Comparison of ENCODE assay signal across 9 mouse cellular contexts in the genomic region with DNA sequence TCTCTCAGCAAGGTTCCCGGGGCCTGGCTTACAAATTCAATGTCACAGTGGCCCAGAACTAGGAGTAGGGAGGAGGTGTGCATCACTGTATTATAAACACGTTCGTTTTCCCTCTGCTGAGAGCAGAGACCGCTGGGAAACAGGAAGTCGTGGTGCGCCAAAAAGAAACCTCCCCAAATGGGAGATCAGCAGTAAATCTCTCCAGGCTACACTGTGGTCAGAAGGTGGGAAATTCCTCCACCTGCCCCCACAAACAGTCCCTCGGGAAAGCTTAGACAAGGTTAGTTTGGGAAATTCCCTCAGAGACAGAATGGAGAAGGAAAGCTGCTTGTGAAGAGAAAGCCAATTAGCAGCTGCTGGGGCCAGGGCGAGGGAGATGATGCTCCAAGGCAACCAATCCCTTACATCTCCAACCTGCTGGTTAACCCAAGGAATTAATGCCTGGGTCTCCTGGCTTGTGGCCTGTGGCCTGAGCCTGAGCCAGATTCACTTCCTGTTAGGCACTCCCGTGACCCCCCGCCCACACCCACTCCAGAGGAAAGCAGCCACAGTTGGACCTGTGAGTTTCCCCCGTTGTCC. TPM values are rescaled to one million over a fixed set of nuclear protein-coding genes. Genes with fewer than 3 reads are reported as not detected.
A peak's percentile ranks its signal among the peaks of the same experiment; 100 is the strongest.
DNase-seq lines count a peak whose midpoint lies in the region; ATAC-seq and TF ChIP-seq lines count a peak whose summit lies in the region.
"Had no signal": no experiment of that assay in that cellular context is flagged by ENCODE, and none has a peak within 500 bp of the region (broad histone marks: within the 10 kb centered on the region; RNA-seq: fewer than 3 reads in every experiment).

No protein-coding gene starts in this region.

- H3K27ac ChIP-seq in lung, embryonic 16.5 days (ENCODE audit: low read length), result no peak overlapping the region
- H3K27ac ChIP-seq in cerebellum, adult 2 months (ENCODE audit: insufficient read depth, low read length), result no peak overlapping the region
- H3K27ac ChIP-seq: neural tube, embryonic 12.5 days had no signal

- no peak for TF ChIP-seq POLR2A in cerebellum, adult 2 months (IDR thresholded peaks at IDR 0.05; ENCODE audit: borderline replicate concordance, insufficient read depth, low read length)

- peak; percentile 30; the same call in 1 of the 2 replicates for ATAC-seq in lung, embryonic 16.5 days (ENCODE audit: low read depth)

- H3K9ac ChIP-seq in lung, embryonic 16.5 days (ENCODE audit: low read length), result no peak overlapping the region; the same call in 1 of the 2 replicates
- H3K9ac ChIP-seq: neural tube, embryonic 12.5 days had no signal

- H3K27me3 ChIP-seq in lung, embryonic 16.5 days (ENCODE audit: control insufficient read depth, insufficient read depth, low read depth, low read length), result no peaks in the 10 kb centered on the region
- no peaks in the 10 kb centered on the region; the same call in 1 of the 2 replicates for H3K27me3 ChIP-seq in cerebellum, adult 2 months (ENCODE audit: control insufficient read depth, insufficient read depth, low read length)
- H3K27me3 ChIP-seq: neural tube, embryonic 12.5 days had no signal

- no peak overlapping the region for H3K4me2 ChIP-seq in lung, embryonic 16.5 days (ENCODE audit: low read depth, low read length)
- H3K4me2 ChIP-seq: neural tube, embryonic 12.5 days had no signal

- no peaks in the 10 kb centered on the region for H3K36me3 ChIP-seq in lung, embryonic 16.5 days (ENCODE audit: control insufficient read depth, insufficient read depth, low read length)
- H3K36me3 ChIP-seq: neural tube, embryonic 12.5 days had no signal

- no peak for TF ChIP-seq CTCF in cerebellum, adult 2 months (IDR thresholded peaks at IDR 0.05; ENCODE audit: borderline replicate concordance, insufficient read depth, low read depth, low read length)

- WGBS in lung, embryonic 16.5 days, result 28% methylated on average over 11 of the region's 11 CpGs
- WGBS in cerebellum, adult 2 months, result 67% methylated on average over 11 of the region's 11 CpGs

- no peak overlapping the region for H3K4me3 ChIP-seq in lung, embryonic 16.5 days (ENCODE audit: low read length)
- H3K4me3 ChIP-seq in cerebellum, adult 2 months (replicated peaks; ENCODE audit: insufficient read depth, low read depth, low read length), result no peak overlapping the region
- H3K4me3 ChIP-seq: neural tube, embryonic 12.5 days had no signal

- H3K4me1 ChIP-seq in lung, embryonic 16.5 days (replicated peaks; ENCODE audit: control insufficient read depth, insufficient read depth, low read length), result peaks cover 18% of the 10 kb centered on the region
- no peaks in the 10 kb centered on the region for H3K4me1 ChIP-seq in cerebellum, adult 2 months (ENCODE audit: control insufficient read depth, insufficient read depth, low read length)

- DNase-seq in right cerebral cortex, postnatal 4 days, result peak; percentile 22
- DNase-seq in right cerebral cortex, postnatal 25 days, result no peak
- DNase-seq in gastrocnemius, adult 8-10 months (ENCODE audit: low spot score in 2 of 2), result peak; percentile 8 to 10
- peak; percentile 39 to 42 for DNase-seq in kidney, adult 8-10 months
- DNase-seq in spleen, postnatal 10 days (ENCODE audit: low spot score in 2 of 2), result peak; percentile 16 to 26
- DNase-seq in cerebellum, adult 11 months, result no peak
- DNase-seq in cerebellum, adult 2 months, result no peak

- H3K9me3 ChIP-seq in lung, embryonic 16.5 days (ENCODE audit: control insufficient read depth, low read length), result peaks cover 2% of the 10 kb centered on the region; the same call in 1 of the 2 replicates
- H3K9me3 ChIP-seq: neural tube, embryonic 12.5 days had no signal

RNA-seq across cellular contexts. Expression of a gene that starts 57.2 kb away (rescaled TPM):
- 10 to 100 TPM; 10.1 to 12.5 (median 10.9) TPM for total RNA-seq in gastrocnemius, adult 8-10 months (2022)
- polyA plus RNA-seq in lung, embryonic 16.5 days (2015; fragmentation: Nextera tagmentation; extraction: Ambion mirVana), result 47.9 and 49.4 TPM in 2 replicates
- polyA plus RNA-seq in cerebellum, adult 2 months (2012; rRNA removed), result 23.7 and 23.8 TPM in 2 replicates

Comparison
In these comparisons a context has a peak if more than half of its experiments do, and no peak if none do; other contexts are left out.
1. DNase-seq: peak in right cerebral cortex, postnatal 4 days (single experiment), gastrocnemius, adult 8-10 months (2 of 2), kidney, adult 8-10 months (2 of 2) and spleen, postnatal 10 days (2 of 2); none in right cerebral cortex, postnatal 25 days (single experiment), cerebellum, adult 11 months (single experiment) and cerebellum, adult 2 months (0 of 2).